Mouse (Mus musculus): ENCODE data around the gene 4931428F04Rik.

GRCm38 (mm10) chr8:105299962-105300361 lies 10.3 kb upstream of the 4931428F04Rik start:
- TF ChIP-seq CTCF (IDR thresholded peaks at IDR 0.05; ENCODE audit: borderline replicate concordance, extremely low read depth, insufficient read depth, insufficient read length): no peak
- no peak for TF ChIP-seq POLR2A (IDR thresholded peaks at IDR 0.05; ENCODE audit: borderline replicate concordance, extremely low read depth, insufficient read depth, insufficient read length, poor library complexity, severe bottlenecking)
